Mouse (Mus musculus): ENCODE results near the gene Sycp1. TPM values are rescaled to one million over a fixed set of nuclear protein-coding genes. Genes with fewer than 3 reads are reported as not detected.

The Sycp1 gene
- polyA plus RNA-seq, 1 experiment from 2014 or later, result not detected

GRCm38 (mm10) chr3:102955143-102955542, 19.2 kb upstream of the Sycp1 start:
- Histone ChIP-seq H3K4me3 (ENCODE audit: low read depth, low read length) (no peak overlapping the region), H3K9ac (ENCODE audit: low read depth, low read length) (no peak overlapping the region), H3K9me3 (replicated peaks; ENCODE audit: control insufficient read depth, low read length) (no peaks in the 10 kb centered on the region), H3K4me2 (no peak overlapping the region), H3K4me1 (ENCODE audit: control insufficient read depth, insufficient read depth, low read length) (no peaks in the 10 kb centered on the region), H3K27ac (ENCODE audit: low read depth, low read length) (no peak overlapping the region), H3K27me3 (ENCODE audit: control insufficient read depth, insufficient read depth, low read length) (no peaks in the 10 kb centered on the region), H3K36me3 (ENCODE audit: control insufficient read depth, insufficient read depth, low read length) (no peaks in the 10 kb centered on the region)
- ATAC-seq (replicated peaks; ENCODE audit: insufficient number of reproducible peaks, low FRiP score, low TSS enrichment), result no peak
- WGBS (ENCODE audit: insufficient replicate concordance), result 84% methylated on average over 3 of the region's 3 CpGs

- no peaks in the 10 kb centered on the region for H3K36me3 ChIP-seq (ENCODE audit: control insufficient read depth, insufficient read depth, low read length)
- no peaks in the 10 kb centered on the region for H3K27me3 ChIP-seq (ENCODE audit: control insufficient read depth, insufficient read depth, low read length)
- no peak overlapping the region for H3K4me2 ChIP-seq
- no peak overlapping the region for H3K9ac ChIP-seq (ENCODE audit: low read depth, low read length)
- no peak overlapping the region for H3K4me3 ChIP-seq (ENCODE audit: low read depth, low read length)
- ATAC-seq (replicated peaks; ENCODE audit: insufficient number of reproducible peaks, low FRiP score, low TSS enrichment), result no peak
- H3K4me1 ChIP-seq (ENCODE audit: control insufficient read depth, insufficient read depth, low read length), result no peaks in the 10 kb centered on the region
- H3K27ac ChIP-seq (ENCODE audit: low read depth, low read length), result no peak overlapping the region
- no peaks in the 10 kb centered on the region for H3K9me3 ChIP-seq (replicated peaks; ENCODE audit: control insufficient read depth, low read length)
- 84% methylated on average over 12 of the region's 12 CpGs for WGBS (ENCODE audit: insufficient replicate concordance)
Observed at GRCm38 (mm10) chr3:102954476-102954875, 18.6 kb upstream of the Sycp1 start.

- Histone ChIP-seq H3K27me3 (ENCODE audit: control insufficient read depth, insufficient read depth, low read length) (no peaks in the 10 kb centered on the region), H3K36me3 (ENCODE audit: control insufficient read depth, insufficient read depth, low read length) (no peaks in the 10 kb centered on the region), H3K9me3 (replicated peaks; ENCODE audit: control insufficient read depth, low read length) (no peaks in the 10 kb centered on the region), H3K4me1 (ENCODE audit: control insufficient read depth, insufficient read depth, low read length) (no peaks in the 10 kb centered on the region), H3K4me2 (no peak overlapping the region), H3K4me3 (ENCODE audit: low read depth, low read length) (no peak overlapping the region), H3K27ac (ENCODE audit: low read depth, low read length) (no peak overlapping the region), H3K9ac (ENCODE audit: low read depth, low read length) (no peak overlapping the region)
- WGBS (ENCODE audit: insufficient replicate concordance), result 68% methylated on average over 5 of the region's 5 CpGs
- no peak for ATAC-seq (replicated peaks; ENCODE audit: insufficient number of reproducible peaks, low FRiP score, low TSS enrichment)
Observed at GRCm38 (mm10) chr3:102946861-102947260, 11.0 kb upstream of the Sycp1 start.

GRCm38 (mm10) chr3:102946312-102946711, 10.4 kb upstream of the Sycp1 start:
- no peak overlapping the region for H3K4me2 ChIP-seq
- no peaks in the 10 kb centered on the region for H3K9me3 ChIP-seq (replicated peaks; ENCODE audit: control insufficient read depth, low read length)
- no peak for ATAC-seq (replicated peaks; ENCODE audit: insufficient number of reproducible peaks, low FRiP score, low TSS enrichment)
- no peaks in the 10 kb centered on the region for H3K36me3 ChIP-seq (ENCODE audit: control insufficient read depth, insufficient read depth, low read length)
- H3K27me3 ChIP-seq (ENCODE audit: control insufficient read depth, insufficient read depth, low read length), result no peaks in the 10 kb centered on the region
- no peaks in the 10 kb centered on the region for H3K4me1 ChIP-seq (ENCODE audit: control insufficient read depth, insufficient read depth, low read length)
- H3K4me3 ChIP-seq (ENCODE audit: low read depth, low read length), result no peak overlapping the region
- no peak overlapping the region for H3K9ac ChIP-seq (ENCODE audit: low read depth, low read length)
- 75% methylated on average over 3 of the region's 3 CpGs for WGBS (ENCODE audit: insufficient replicate concordance)
- no peak overlapping the region for H3K27ac ChIP-seq (ENCODE audit: low read depth, low read length)

- no peaks in the 10 kb centered on the region for H3K27me3 ChIP-seq (ENCODE audit: control insufficient read depth, insufficient read depth, low read length)
- WGBS (ENCODE audit: insufficient replicate concordance), result 85% methylated on average over 1 of the region's 1 CpGs
- H3K36me3 ChIP-seq (ENCODE audit: control insufficient read depth, insufficient read depth, low read length), result no peaks in the 10 kb centered on the region
- no peak overlapping the region for H3K4me2 ChIP-seq
- H3K27ac ChIP-seq (ENCODE audit: low read depth, low read length), result no peak overlapping the region
- peaks cover 4% of the 10 kb centered on the region for H3K9me3 ChIP-seq (replicated peaks; ENCODE audit: control insufficient read depth, low read length)
- no peaks in the 10 kb centered on the region for H3K4me1 ChIP-seq (ENCODE audit: control insufficient read depth, insufficient read depth, low read length)
- H3K4me3 ChIP-seq (ENCODE audit: low read depth, low read length), result no peak overlapping the region
- H3K9ac ChIP-seq (ENCODE audit: low read depth, low read length), result no peak overlapping the region
- no peak for ATAC-seq (replicated peaks; ENCODE audit: insufficient number of reproducible peaks, low FRiP score, low TSS enrichment)
Observed at GRCm38 (mm10) chr3:102938100-102938499, 2.2 kb upstream of the Sycp1 start.

- WGBS (ENCODE audit: insufficient replicate concordance), result 83% methylated on average over 1 of the region's 1 CpGs
- no peak overlapping the region for H3K9ac ChIP-seq (ENCODE audit: low read depth, low read length)
- no peak for ATAC-seq (replicated peaks; ENCODE audit: insufficient number of reproducible peaks, low FRiP score, low TSS enrichment)
Observed at GRCm38 (mm10) chr3:102899136-102899535, 36.8 kb downstream of the Sycp1 start.

GRCm38 (mm10) chr3:102880529-102880928, 55.4 kb downstream of the Sycp1 start:
- Histone ChIP-seq H3K4me1 (ENCODE audit: control insufficient read depth, insufficient read depth, low read length) (no peaks in the 10 kb centered on the region), H3K4me3 (ENCODE audit: low read depth, low read length) (no peak overlapping the region), H3K4me2 (no peak overlapping the region), H3K9ac (ENCODE audit: low read depth, low read length) (no peak overlapping the region), H3K9me3 (replicated peaks; ENCODE audit: control insufficient read depth, low read length) (no peaks in the 10 kb centered on the region), H3K27me3 (ENCODE audit: control insufficient read depth, insufficient read depth, low read length) (no peaks in the 10 kb centered on the region), H3K36me3 (ENCODE audit: control insufficient read depth, insufficient read depth, low read length) (no peaks in the 10 kb centered on the region), H3K27ac (ENCODE audit: low read depth, low read length) (no peak overlapping the region)
- 74% methylated on average over 4 of the region's 4 CpGs for WGBS (ENCODE audit: insufficient replicate concordance)
- no peak for ATAC-seq (replicated peaks; ENCODE audit: insufficient number of reproducible peaks, low FRiP score, low TSS enrichment)

More at GRCm38 (mm10) chr3:102899136-102899535, 36.8 kb downstream of the Sycp1 start:
- no peaks in the 10 kb centered on the region for H3K27me3 ChIP-seq (ENCODE audit: control insufficient read depth, insufficient read depth, low read length)
- H3K36me3 ChIP-seq (ENCODE audit: control insufficient read depth, insufficient read depth, low read length), result no peaks in the 10 kb centered on the region
- no peak overlapping the region for H3K4me2 ChIP-seq
- no peak overlapping the region for H3K27ac ChIP-seq (ENCODE audit: low read depth, low read length)
- no peak overlapping the region for H3K4me3 ChIP-seq (ENCODE audit: low read depth, low read length)
- H3K4me1 ChIP-seq (ENCODE audit: control insufficient read depth, insufficient read depth, low read length), result no peaks in the 10 kb centered on the region
- no peaks in the 10 kb centered on the region for H3K9me3 ChIP-seq (replicated peaks; ENCODE audit: control insufficient read depth, low read length)

- Histone ChIP-seq H3K36me3 (ENCODE audit: control insufficient read depth, insufficient read depth, low read length) (no peaks in the 10 kb centered on the region), H3K4me2 (no peak overlapping the region), H3K4me1 (ENCODE audit: control insufficient read depth, insufficient read depth, low read length) (no peaks in the 10 kb centered on the region), H3K27me3 (ENCODE audit: control insufficient read depth, insufficient read depth, low read length) (no peaks in the 10 kb centered on the region), H3K9me3 (replicated peaks; ENCODE audit: control insufficient read depth, low read length) (no peaks in the 10 kb centered on the region), H3K9ac (ENCODE audit: low read depth, low read length) (no peak overlapping the region), H3K27ac (ENCODE audit: low read depth, low read length) (no peak overlapping the region), H3K4me3 (ENCODE audit: low read depth, low read length) (no peak overlapping the region)
- ATAC-seq (replicated peaks; ENCODE audit: insufficient number of reproducible peaks, low FRiP score, low TSS enrichment), result no peak
Observed at GRCm38 (mm10) chr3:102848661-102849060, 87.2 kb downstream of the Sycp1 start.

GRCm38 (mm10) chr3:102842386-102842785, 93.5 kb downstream of the Sycp1 start:
- no peak overlapping the region for H3K9ac ChIP-seq (ENCODE audit: low read depth, low read length)
- no peak overlapping the region for H3K4me3 ChIP-seq (ENCODE audit: low read depth, low read length)
- H3K4me2 ChIP-seq, result no peak overlapping the region
- no peaks in the 10 kb centered on the region for H3K27me3 ChIP-seq (ENCODE audit: control insufficient read depth, insufficient read depth, low read length)
- H3K4me1 ChIP-seq (ENCODE audit: control insufficient read depth, insufficient read depth, low read length), result no peaks in the 10 kb centered on the region
- no peak for ATAC-seq (replicated peaks; ENCODE audit: insufficient number of reproducible peaks, low FRiP score, low TSS enrichment)
- 55% methylated on average over 1 of the region's 1 CpGs for WGBS (ENCODE audit: insufficient replicate concordance)
- no peaks in the 10 kb centered on the region for H3K36me3 ChIP-seq (ENCODE audit: control insufficient read depth, insufficient read depth, low read length)
- no peak overlapping the region for H3K27ac ChIP-seq (ENCODE audit: low read depth, low read length)
- no peaks in the 10 kb centered on the region for H3K9me3 ChIP-seq (replicated peaks; ENCODE audit: control insufficient read depth, low read length)

All from heart, embryonic 11.5 days (tissue).